Mouse (Mus musculus): ENCODE measurements at regions not wholly inside any gene's neighbourhood (a gene's known extent, or its start where the extent isn't known, plus 50 kb on each side); places are given as distances from the start of the nearest gene placed in this dataset.

DNA sequence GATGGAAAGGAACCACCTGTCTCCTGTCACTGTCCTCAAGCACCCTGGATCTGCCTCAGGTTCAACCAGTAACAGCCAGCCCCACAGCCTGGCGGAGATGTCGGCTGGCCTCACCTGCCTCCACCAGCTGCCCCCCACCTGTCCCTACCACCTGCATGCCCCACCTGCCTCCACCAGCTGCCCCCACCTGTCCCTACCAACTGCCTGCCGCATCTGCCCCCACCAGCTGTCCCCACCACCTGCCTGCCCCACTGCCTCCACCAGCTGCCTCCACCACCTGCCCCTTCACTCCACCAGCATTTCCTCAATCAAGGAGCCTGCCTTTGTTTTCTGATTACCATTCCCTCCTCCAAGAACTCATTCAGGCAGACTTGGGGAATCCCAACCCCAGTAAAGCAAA lies 68.9 kb upstream of the Smyd2 start:
- no peak for ATAC-seq (replicated peaks; ENCODE audit: poor library complexity)

DNA sequence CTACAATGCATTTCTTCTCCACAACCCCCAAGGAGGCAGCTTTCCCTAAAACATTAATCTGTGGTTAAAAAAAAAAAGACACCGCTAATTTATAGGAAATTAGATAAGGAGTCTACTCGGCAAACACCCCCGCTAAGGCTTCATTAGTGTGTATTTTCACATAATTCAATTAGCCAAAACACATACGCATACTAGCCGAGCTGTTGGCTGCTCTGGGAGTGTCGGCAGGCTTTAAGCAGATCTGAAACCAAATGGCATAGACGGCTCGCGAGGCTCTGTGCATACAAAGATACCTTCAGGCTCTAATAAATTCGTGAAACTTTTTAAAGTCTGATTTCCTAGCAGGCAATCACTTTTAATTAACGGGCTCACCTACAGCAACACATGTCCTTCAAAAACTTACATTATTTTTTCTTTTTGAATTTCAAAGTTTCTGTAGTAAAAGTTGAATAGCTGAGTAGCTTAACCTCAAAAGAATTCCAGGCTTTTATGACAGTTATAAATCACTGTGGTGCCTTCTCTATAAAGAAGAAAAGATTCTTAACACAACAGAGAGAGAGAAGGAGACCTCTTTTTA lies 68.0 kb upstream of the Smyd2 start:
- ATAC-seq (replicated peaks; ENCODE audit: poor library complexity) = no peak

DNA sequence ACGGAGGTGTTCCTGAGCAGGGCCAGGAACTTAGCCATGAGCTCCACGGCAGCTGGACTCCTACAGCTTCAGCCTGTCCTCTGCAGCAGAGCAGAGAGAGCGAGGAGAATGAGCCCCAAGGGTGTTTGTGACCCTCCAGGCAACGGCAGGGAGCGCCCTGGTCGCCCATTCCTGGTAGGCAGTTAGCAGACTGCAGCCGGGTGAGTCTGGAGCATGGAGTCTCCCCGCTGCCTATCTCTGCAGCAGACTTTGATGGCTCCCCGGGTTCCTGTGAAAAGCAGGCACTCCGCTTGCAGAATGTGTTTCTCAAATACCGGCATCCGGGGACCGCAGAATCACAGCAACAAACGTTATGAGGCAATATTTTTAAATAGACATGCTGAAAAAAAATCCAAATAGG lies 67.2 kb upstream of the Smyd2 start:
- ATAC-seq (replicated peaks; ENCODE audit: poor library complexity) = no peak

DNA sequence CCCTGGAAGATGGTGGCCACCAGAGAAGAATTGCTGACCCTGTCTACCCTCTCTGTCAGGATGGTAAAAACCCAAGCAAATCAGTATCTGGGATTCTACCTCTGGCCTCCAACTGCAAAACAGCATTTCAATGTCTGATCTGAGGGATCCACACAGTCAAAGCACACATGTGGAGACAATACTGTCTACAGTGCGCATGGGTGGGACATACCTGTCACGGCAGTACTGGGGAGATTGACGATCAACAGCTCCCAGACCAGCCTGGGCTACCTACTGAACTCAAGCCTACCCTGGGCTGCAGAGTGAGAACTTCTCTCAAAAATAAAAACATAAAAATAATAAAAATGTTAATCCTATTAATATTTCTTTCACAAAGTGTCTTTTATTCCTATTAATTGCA lies 66.7 kb upstream of the Smyd2 start:
- no peak for ATAC-seq (replicated peaks; ENCODE audit: poor library complexity)

DNA sequence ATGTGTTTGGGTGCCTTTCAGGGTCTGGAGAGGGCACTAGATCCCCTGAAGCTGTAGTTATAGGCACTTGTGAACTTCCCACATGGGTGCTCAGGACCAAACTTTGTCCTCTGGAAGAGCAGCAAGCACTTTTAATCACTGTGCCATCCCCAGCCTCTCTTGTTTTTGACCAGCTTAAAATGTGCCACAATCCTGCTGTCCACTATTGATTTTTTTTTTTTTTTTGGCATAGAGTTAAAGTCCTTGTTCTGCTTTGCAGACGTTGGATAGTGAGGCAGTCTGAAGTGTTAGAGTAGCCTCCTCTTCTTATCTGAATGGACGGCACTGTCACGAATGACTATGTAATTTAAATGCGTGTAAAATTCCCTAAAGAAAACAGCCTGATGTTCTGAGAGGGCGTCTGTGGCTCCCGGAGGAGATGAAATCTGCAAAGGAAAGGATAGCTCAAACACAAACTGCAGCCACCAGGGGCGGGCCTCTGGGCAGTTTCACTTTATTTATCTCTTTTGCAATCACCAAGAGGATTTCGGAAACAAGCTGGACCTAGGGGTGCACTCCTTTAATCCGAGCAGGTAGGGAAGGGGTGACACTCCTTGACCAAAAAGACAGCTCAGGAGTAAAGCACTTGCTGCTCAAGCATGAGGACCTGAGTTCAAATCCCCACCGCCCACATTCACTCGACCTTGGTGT lies 63.5 kb upstream of the Smyd2 start:
- ATAC-seq (replicated peaks; ENCODE audit: poor library complexity) = no peak

DNA sequence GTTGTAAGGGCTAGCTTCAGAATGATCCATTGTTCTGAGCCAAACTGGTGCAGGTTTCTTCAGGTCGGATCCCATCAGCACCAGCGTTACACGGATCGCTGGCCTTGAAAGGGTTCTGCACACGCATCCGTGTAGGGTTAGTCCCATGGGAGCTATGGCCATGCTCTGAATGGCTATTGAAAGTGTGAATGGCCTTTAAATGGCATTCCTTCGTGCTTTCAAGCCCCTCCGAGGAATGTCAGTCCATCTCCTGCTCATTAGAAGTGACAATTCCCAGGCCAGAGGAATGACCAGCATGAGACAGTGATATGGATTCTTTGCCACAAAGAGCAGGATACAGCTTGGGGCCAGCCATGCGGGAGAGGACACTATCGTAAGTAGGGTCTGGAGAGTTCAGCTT lies 56.1 kb upstream of the Smyd2 start:
- ATAC-seq (replicated peaks; ENCODE audit: poor library complexity) = no peak

DNA sequence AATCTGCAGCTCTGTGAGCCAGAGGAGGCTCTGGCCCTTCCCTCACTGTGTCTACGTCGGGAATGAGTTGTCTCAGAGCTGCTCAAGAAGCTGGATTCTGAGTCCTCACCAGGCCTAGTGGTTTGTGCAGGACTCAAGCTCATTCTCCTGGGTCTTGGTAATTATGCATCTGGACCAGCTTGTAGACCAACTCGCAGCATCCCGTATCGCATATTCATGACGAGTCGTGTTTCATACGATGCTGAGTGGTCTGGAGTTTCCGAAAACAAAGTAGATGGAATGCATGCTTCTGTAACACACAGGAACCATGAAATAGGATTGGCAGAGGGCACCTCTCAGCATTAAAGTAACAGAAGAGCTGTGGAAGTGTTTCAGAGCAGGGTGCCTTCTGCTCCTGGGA lies 53.5 kb upstream of the Smyd2 start:
- no peak for ATAC-seq (replicated peaks; ENCODE audit: poor library complexity)

DNA sequence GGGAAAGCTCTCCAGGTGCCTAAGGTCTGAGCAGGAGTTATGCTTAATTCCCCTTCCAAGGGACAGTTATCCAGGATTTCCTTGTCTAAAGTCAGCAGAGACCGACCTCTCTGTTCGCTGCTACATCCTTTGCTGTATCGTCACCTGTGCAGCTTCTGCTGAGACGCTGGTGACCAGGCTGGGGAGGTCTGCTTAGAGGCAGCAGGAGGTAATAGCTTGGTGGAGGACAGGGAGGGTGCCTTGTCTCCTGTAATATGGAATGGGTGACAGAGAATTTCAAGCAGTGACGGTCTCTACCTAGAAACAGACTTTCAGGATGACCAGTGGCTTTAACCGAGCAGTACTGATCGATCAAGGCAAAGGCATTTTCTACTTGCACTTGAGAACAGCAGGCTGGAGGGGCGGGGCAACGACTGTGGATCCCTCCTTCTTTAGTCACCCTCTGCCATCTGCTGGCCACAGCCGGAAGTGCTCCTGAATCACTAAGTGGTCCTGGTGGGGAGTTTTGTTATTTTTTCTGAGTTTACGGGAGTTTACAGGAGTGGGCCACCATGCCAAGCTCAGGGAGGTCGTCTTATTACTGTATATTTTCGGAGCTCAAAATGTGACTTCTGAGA lies 50.7 kb upstream of the Smyd2 start:
- peak; percentile 98 for ATAC-seq (replicated peaks; ENCODE audit: poor library complexity)
